Mouse (Mus musculus): ENCODE results near the gene Rfwd3. TPM values are rescaled to one million over a fixed set of nuclear protein-coding genes. Genes with fewer than 3 reads are reported as not detected.
"Not testable (repeated sequence)": the region's sequence is repeated elsewhere in the genome, so short reads cannot be mapped to it uniquely, and the experiment has no call there.

The Rfwd3 gene
- total and polyA plus RNA-seq, 2 experiments from 2014 or later: 14.8 to 26.6 TPM

DNA sequence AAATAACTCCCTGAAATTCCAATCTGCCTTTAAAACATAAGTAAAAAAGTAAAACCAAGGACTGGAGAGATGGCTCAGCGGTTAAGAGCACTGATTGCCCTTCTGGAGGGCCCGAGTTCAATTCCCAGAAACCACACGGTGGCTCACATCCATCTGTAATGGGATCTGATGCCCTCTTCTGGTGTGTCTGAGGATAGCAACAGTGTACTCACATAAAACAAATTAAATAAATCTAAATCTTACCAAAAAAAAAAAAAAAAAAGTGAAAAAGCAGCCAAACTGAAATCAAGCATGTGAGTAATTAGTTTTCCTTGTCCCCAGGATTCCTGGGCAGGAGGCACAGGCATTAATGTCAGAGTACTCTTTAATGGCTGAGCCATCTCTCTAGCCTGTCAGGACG lies 36.7 kb upstream of the Rfwd3 start:
- no peaks in the 10 kb centered on the region for H3K27me3 ChIP-seq (ENCODE audit: insufficient read depth, low read length)
- H3K36me3 ChIP-seq (ENCODE audit: insufficient read depth, low read length): no peaks in the 10 kb centered on the region
- no peak overlapping the region for H3K9ac ChIP-seq (replicated peaks; ENCODE audit: low read length)
- DNase-seq (ENCODE audit: low spot score): no peak
- no peaks in the 10 kb centered on the region for H3K4me1 ChIP-seq (ENCODE audit: insufficient read depth, low read length)
- TF ChIP-seq CTCF (IDR thresholded peaks at IDR 0.05; ENCODE audit: low read depth): peak; percentile 28
- WGBS: 79% methylated on average over 4 of the region's 4 CpGs
- H3K9me3 ChIP-seq (ENCODE audit: low read length): no peaks in the 10 kb centered on the region
- no peak overlapping the region for H3K4me2 ChIP-seq (ENCODE audit: low read depth, low read length)
- no peak overlapping the region for H3K27ac ChIP-seq
- ATAC-seq: no peak
- H3K4me3 ChIP-seq (ENCODE audit: low read length): no peak overlapping the region

DNA sequence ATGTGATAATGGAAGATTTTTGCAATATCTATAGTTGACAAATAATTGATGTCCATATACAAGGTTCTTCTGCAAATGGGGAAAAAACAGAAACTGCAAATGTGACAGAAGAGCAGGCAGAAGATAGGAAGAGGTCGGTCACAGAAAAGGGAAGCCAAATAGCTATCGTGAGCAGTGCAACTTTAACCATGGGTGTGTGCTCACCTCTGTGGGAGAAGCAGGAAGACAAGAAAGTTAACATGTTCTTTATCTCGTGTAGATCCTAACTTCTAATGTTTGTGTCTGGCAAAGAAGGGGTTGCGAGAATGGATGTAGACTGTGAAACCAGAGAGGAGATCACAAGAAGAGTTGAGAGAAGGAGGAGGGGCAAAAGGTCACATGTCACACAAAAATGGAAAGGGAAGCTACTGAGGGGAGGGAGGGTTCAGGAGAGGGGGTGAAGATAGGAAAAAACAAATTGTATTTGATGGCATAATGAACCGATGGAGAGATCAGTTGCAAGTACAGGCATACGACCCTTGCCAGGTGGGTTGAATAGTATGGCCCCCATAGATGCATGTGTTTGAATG lies 25.3 kb upstream of the Rfwd3 start:
- H3K9ac ChIP-seq (replicated peaks; ENCODE audit: low read length): no peak overlapping the region
- WGBS: 85% methylated on average over 6 of the region's 6 CpGs
- H3K4me3 ChIP-seq (ENCODE audit: low read length): no peak overlapping the region
- H3K9me3 ChIP-seq (ENCODE audit: low read length): no peaks in the 10 kb centered on the region
- DNase-seq (ENCODE audit: low spot score) (no peak), ATAC-seq (no peak)
- no peak for TF ChIP-seq CTCF (IDR thresholded peaks at IDR 0.05; ENCODE audit: low read depth)
- H3K27ac ChIP-seq: no peak overlapping the region
- no peaks in the 10 kb centered on the region for H3K27me3 ChIP-seq (ENCODE audit: insufficient read depth, low read length)
- H3K4me1 ChIP-seq (ENCODE audit: insufficient read depth, low read length): no peaks in the 10 kb centered on the region
- H3K36me3 ChIP-seq (ENCODE audit: insufficient read depth, low read length): no peaks in the 10 kb centered on the region
- H3K4me2 ChIP-seq (ENCODE audit: low read depth, low read length): no peak overlapping the region

DNA sequence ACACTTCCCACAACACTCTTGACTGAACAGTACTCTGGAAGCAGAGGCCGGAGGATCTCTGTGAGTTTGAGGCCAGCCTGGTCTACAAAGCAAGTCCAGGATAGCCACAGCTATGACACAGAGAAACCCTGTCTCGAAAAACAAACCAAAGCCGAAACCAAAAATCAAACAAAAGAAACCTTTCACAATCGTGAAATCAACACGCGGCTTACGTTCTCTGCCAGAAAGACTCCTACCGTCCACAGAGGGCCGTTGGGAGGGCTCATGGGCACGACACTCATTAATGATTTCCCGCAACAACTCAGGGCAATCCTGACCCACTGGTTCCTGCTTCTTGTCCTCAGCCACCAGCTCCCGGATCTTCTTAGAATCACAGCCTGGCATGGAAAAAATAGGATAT lies 14.7 kb upstream of the Rfwd3 start:
- H3K9ac ChIP-seq (replicated peaks; ENCODE audit: low read length): no peak overlapping the region
- ATAC-seq: no peak
- no peak overlapping the region for H3K27ac ChIP-seq
- H3K4me1 ChIP-seq (ENCODE audit: insufficient read depth, low read length): no peaks in the 10 kb centered on the region
- no peak overlapping the region for H3K4me2 ChIP-seq (ENCODE audit: low read depth, low read length)
- no peaks in the 10 kb centered on the region for H3K36me3 ChIP-seq (ENCODE audit: insufficient read depth, low read length)
- DNase-seq (ENCODE audit: low spot score): no peak
- H3K27me3 ChIP-seq (ENCODE audit: insufficient read depth, low read length): no peaks in the 10 kb centered on the region
- 86% methylated on average over 12 of the region's 12 CpGs for WGBS
- H3K9me3 ChIP-seq (ENCODE audit: low read length): no peaks in the 10 kb centered on the region
- no peak overlapping the region for H3K4me3 ChIP-seq (ENCODE audit: low read length)
- no peak for TF ChIP-seq CTCF (IDR thresholded peaks at IDR 0.05; ENCODE audit: low read depth)

DNA sequence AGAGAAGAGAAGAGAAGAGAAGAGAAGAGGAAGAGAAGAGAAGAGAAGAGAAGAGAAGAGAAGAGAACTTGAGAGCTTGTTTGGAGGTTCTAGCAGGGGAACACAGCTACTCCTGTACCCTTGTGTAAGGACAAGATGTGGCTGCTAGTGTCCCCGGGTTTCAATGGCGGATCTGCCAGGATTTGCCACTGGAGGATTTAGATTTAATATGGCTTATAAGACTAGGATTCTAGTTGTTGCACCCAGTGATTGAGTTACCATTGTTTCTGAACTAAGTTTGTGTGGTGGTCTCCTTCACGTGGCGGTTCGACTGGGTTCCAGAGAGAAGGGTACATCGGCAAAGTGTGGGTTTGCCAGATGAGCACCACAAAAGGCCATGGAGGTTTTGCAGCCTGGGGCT lies 13.9 kb upstream of the Rfwd3 start:
- DNase-seq (ENCODE audit: low spot score); H3K27ac ChIP-seq; H3K9me3 ChIP-seq (ENCODE audit: low read length); H3K36me3 ChIP-seq (ENCODE audit: insufficient read depth, low read length); H3K27me3 ChIP-seq (ENCODE audit: insufficient read depth, low read length); H3K4me1 ChIP-seq (ENCODE audit: insufficient read depth, low read length); ATAC-seq; H3K9ac ChIP-seq (replicated peaks; ENCODE audit: low read length); H3K4me2 ChIP-seq (ENCODE audit: low read depth, low read length); H3K4me3 ChIP-seq (ENCODE audit: low read length): not testable (repeated sequence)
- WGBS: 98% methylated on average over 6 of the region's 6 CpGs

DNA sequence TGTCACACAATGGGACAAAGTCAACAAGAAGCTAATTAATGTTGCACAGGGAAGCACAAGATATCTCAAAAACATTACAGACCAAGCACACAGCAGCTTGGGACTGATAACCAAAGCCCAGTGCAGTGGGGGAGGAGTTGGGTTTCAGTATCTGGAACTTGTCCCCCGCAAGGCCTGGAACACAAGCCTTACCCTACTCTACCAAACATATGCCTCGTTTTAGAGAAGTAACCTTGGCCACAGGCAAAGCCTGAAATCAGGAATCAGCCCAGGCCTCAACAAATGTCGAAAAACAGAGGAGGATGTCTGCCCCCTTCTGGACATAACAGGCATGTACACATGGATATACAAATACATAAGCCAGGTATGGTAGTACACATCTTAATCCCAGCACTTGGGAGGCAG lies 12.7 kb upstream of the Rfwd3 start:
- no peak for DNase-seq (ENCODE audit: low spot score)
- WGBS: 78% methylated on average over 3 of the region's 3 CpGs
- Histone ChIP-seq H3K27me3 (ENCODE audit: insufficient read depth, low read length) (no peaks in the 10 kb centered on the region), H3K4me1 (ENCODE audit: insufficient read depth, low read length) (no peaks in the 10 kb centered on the region), H3K9ac (replicated peaks; ENCODE audit: low read length) (no peak overlapping the region), H3K27ac (no peak overlapping the region), H3K4me3 (ENCODE audit: low read length) (no peak overlapping the region), H3K36me3 (ENCODE audit: insufficient read depth, low read length) (no peaks in the 10 kb centered on the region), H3K9me3 (ENCODE audit: low read length) (no peaks in the 10 kb centered on the region), H3K4me2 (ENCODE audit: low read depth, low read length) (no peak overlapping the region)
- ATAC-seq: no peak
- peak; percentile 23; the same call in 1 of the 2 replicates for TF ChIP-seq CTCF (IDR thresholded peaks at IDR 0.05; ENCODE audit: low read depth)

DNA sequence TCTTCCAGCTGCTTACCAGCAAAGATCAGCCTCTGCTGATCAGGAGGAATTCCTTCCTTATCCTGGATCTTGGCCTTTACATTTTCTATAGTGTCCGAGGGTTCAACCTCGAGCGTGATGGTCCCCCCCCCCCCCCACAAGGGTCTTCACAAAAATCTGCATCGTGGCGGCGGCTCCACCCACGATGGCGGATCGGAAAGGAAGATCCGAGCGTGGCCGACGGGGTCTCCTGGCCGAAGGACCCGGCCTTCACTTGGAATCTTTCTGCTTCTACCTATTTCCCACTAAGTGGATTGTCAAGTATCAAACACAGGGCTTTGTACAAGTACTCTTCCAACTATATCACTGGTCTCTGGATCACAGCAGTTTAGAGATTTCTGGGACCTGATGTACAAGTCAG lies 10.0 kb upstream of the Rfwd3 start:
- H3K27ac ChIP-seq; H3K36me3 ChIP-seq (ENCODE audit: insufficient read depth, low read length); ATAC-seq; H3K9me3 ChIP-seq (ENCODE audit: low read length); H3K9ac ChIP-seq (replicated peaks; ENCODE audit: low read length); H3K4me3 ChIP-seq (ENCODE audit: low read length); H3K4me2 ChIP-seq (ENCODE audit: low read depth, low read length); DNase-seq (ENCODE audit: low spot score); H3K4me1 ChIP-seq (ENCODE audit: insufficient read depth, low read length); H3K27me3 ChIP-seq (ENCODE audit: insufficient read depth, low read length): not testable (repeated sequence)
- WGBS: 91% methylated on average over 15 of the region's 15 CpGs

DNA sequence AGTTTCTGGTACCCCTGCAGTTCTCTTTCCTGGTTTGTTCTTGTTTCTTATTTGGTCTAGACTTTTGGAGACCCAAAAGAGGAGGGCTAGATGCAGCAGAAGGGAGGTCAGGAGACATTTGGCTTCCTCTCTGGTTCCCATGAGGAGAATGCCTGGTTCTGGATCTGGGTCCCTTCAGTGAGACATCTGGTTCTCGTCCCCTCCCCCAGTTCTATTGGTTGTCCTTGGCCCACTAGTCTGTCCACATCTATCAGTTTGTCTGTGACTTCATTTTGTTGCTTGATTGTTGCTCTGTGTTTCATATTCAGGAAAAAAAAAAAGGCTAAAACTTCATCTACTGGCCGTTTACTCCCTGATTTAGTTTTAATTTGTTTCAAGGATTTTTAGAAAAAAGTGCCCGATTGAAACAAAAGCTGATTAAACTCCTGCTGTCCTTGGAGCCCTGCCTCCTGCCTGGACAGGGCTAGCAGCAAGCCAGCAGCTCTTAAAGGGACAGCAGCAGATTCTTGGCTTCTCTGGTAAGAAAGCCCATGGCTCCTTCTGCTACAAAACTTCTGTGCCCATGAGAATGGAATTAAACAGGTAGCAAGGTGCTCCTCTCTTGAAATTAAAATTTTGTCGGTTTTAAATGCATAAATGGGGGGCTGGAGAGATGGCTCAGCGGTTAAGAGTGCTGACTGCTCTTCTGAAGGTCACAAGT lies 5.2 kb upstream of the Rfwd3 start:
- H3K36me3 ChIP-seq (ENCODE audit: insufficient read depth, low read length): no peaks in the 10 kb centered on the region
- peak overlapping the region; percentile 26; the same call in 1 of the 2 replicates for H3K27ac ChIP-seq
- no peak for ATAC-seq
- H3K4me1 ChIP-seq (ENCODE audit: insufficient read depth, low read length): no peaks in the 10 kb centered on the region
- no peaks in the 10 kb centered on the region for H3K9me3 ChIP-seq (ENCODE audit: low read length)
- no peak for TF ChIP-seq CTCF (IDR thresholded peaks at IDR 0.05; ENCODE audit: low read depth)
- peak; percentile 29 for DNase-seq (ENCODE audit: low spot score)
- H3K9ac ChIP-seq (replicated peaks; ENCODE audit: low read length): no peak overlapping the region
- 0 out of 2 replicates have a peak overlapping the region, but pooled peaks have one; percentile 21 for H3K4me2 ChIP-seq (ENCODE audit: low read depth, low read length)
- no peak overlapping the region for H3K4me3 ChIP-seq (ENCODE audit: low read length)
- H3K27me3 ChIP-seq (ENCODE audit: insufficient read depth, low read length): no peaks in the 10 kb centered on the region
- 24% methylated on average over 5 of the region's 5 CpGs for WGBS

Data from hindbrain, postnatal 0 days (tissue).